Mouse (Mus musculus) heart, postnatal 36 days (tissue): ENCODE measurements around the gene Fbxo22. TPM values are rescaled to one million over a fixed set of nuclear protein-coding genes. Genes with fewer than 3 reads are reported as not detected.

Experiments
- total RNA-seq, 2 experiments: library from RNA; stranded (reverse); gene quantifications; 2 replicates each; pipeline ENCODE4 v1.2.3; 2021

Gene Fbxo22
- total RNA-seq, 2 experiments from 2014 or later: 31.9 to 34.4 TPM

Other genes starting within 250 kb of the Fbxo22 start
- under 1 TPM in 1 of 2 experiments, not detected in 1; 0.19 TPM for gene Chrna5, start 228.0 kb upstream of the Fbxo22 start, total RNA-seq
- gene Chrna3, start 182.4 kb upstream of the Fbxo22 start, total RNA-seq: not detected
- gene Chrnb4, start 160.1 kb upstream of the Fbxo22 start, total RNA-seq: under 1 TPM in 1 of 2 experiments, not detected in 1; 0.08 TPM
- 10 to 100 TPM; 27.3 to 30.6 TPM for gene Ube2q2, start 60.1 kb upstream of the Fbxo22 start, total RNA-seq
- gene Nrg4, start 117.9 kb downstream of the Fbxo22 start, total RNA-seq: 1 to 10 TPM; 1.6 to 1.7 TPM
- gene Tmem266, start 118.0 kb downstream of the Fbxo22 start, total RNA-seq: 1 to 10 TPM; 1.8 to 2.4 TPM